Mouse (Mus musculus) midbrain, embryonic 12.5 days (tissue): ENCODE measurements around the gene Qprt. TPM values are rescaled to one million over a fixed set of nuclear protein-coding genes. Genes with fewer than 3 reads are reported as not detected.

ENCODE experiments used
- ATAC-seq: fragments of 200-750 bp; cut with Nextera tagmentation; 2 replicates; pipeline ENCODE4 v1.8.0; 2017; ENCODE audit warnings: low read depth, moderate TSS enrichment, moderate library complexity; ENCODE audit not compliant: low FRiP score
- H3K27ac ChIP-seq: fragments of 300-500 bp; sonication (generic); replicated peaks from 2 replicates; pipeline ENCODE4 v1.5.1; 2016; ENCODE audit warnings: mild to moderate bottlenecking
- H3K27me3 ChIP-seq: fragments of 300-500 bp; sonication (generic); 2 replicates; pipeline ENCODE4 v1.6.1; 2016; ENCODE audit warnings: mild to moderate bottlenecking
- H3K36me3 ChIP-seq: fragments of 300-500 bp; sonication (generic); 2 replicates; pipeline ENCODE4 v1.6.1; 2016
- H3K4me1 ChIP-seq: fragments of 300-500 bp; sonication (generic); 2 replicates; pipeline ENCODE4 v1.6.1; 2016
- H3K4me2 ChIP-seq: fragments of 300-500 bp; sonication (generic); replicated peaks from 2 replicates; pipeline ENCODE4 v1.6.1; 2016; ENCODE audit warnings: mild to moderate bottlenecking, moderate library complexity
- H3K4me3 ChIP-seq: fragments of 300-500 bp; sonication (generic); 2 replicates; pipeline ENCODE4 v1.5.1; 2016; ENCODE audit warnings: mild to moderate bottlenecking
- H3K9ac ChIP-seq: fragments of 300-500 bp; sonication (generic); replicated peaks from 2 replicates; pipeline ENCODE4 v1.6.1; 2016; ENCODE audit warnings: mild to moderate bottlenecking, moderate library complexity
- H3K9me3 ChIP-seq: fragments of 300-500 bp; sonication (generic); 2 replicates; pipeline ENCODE4 v1.6.1; 2016; ENCODE audit warnings: mild to moderate bottlenecking
- WGBS: fragments of 180-500 bp; shearing (Covaris S2); methylation state at CpG from one replicate; pipeline ENCODE4 v1.1.7; 2016; 5-methylcytosine and 5-hydroxymethylcytosine counted together
- polyA plus RNA-seq: library from polyadenylated mRNA; unstranded; fragments of >200 nt; fragmentation: Nextera tagmentation; extraction: Ambion mirVana; gene quantifications from 2 replicates; pipeline ENCODE4 v1.2.1, GENCODE M21; 2016

Gene Qprt
- polyA plus RNA-seq, 1 experiment from 2014 or later, result 2.5 TPM

GRCm38 (mm10) chr7:127142666-127143065 is 20.6 kb upstream of the Qprt start:
- Histone ChIP-seq H3K4me2 (no peak overlapping the region), H3K9me3 (no peaks in the 10 kb centered on the region), H3K27me3 (no peaks in the 10 kb centered on the region), H3K9ac (no peak overlapping the region), H3K4me3 (no peak overlapping the region), H3K27ac (no peak overlapping the region), H3K36me3 (no peaks in the 10 kb centered on the region), H3K4me1 (no peaks in the 10 kb centered on the region)
- 94% methylated on average over 4 of the region's 4 CpGs for WGBS
- ATAC-seq, result no peak

- H3K4me1 ChIP-seq, result no peaks in the 10 kb centered on the region
- ATAC-seq, result no peak
- 59% methylated on average over 2 of the region's 2 CpGs for WGBS
Observed at GRCm38 (mm10) chr7:127142214-127142613, 20.2 kb upstream of the Qprt start.

GRCm38 (mm10) chr7:127140623-127141404 is 18.8 kb upstream of the Qprt start:
- Histone ChIP-seq H3K36me3 (no peaks in the 10 kb centered on the region), H3K4me1 (no peaks in the 10 kb centered on the region), H3K9me3 (no peaks in the 10 kb centered on the region), H3K4me3 (no peak overlapping the region), H3K4me2 (no peak overlapping the region), H3K27me3 (no peaks in the 10 kb centered on the region), H3K27ac (no peak overlapping the region), H3K9ac (no peak overlapping the region)
- ATAC-seq, result no peak
- WGBS, result 69% methylated on average over 7 of the region's 7 CpGs

More at GRCm38 (mm10) chr7:127142214-127142613, 20.2 kb upstream of the Qprt start:
- Histone ChIP-seq H3K27me3 (no peaks in the 10 kb centered on the region), H3K4me2 (no peak overlapping the region), H3K9me3 (no peaks in the 10 kb centered on the region), H3K27ac (no peak overlapping the region), H3K4me3 (no peak overlapping the region), H3K36me3 (no peaks in the 10 kb centered on the region), H3K9ac (no peak overlapping the region)

- WGBS, result 59% methylated on average over 5 of the region's 5 CpGs
- H3K4me3 ChIP-seq, result no peak overlapping the region
- H3K4me1 ChIP-seq, result no peaks in the 10 kb centered on the region
- H3K9ac ChIP-seq, result no peak overlapping the region
- no peaks in the 10 kb centered on the region for H3K9me3 ChIP-seq
- H3K4me2 ChIP-seq, result no peak overlapping the region
- H3K27me3 ChIP-seq, result no peaks in the 10 kb centered on the region
- H3K36me3 ChIP-seq, result no peaks in the 10 kb centered on the region
- no peak overlapping the region for H3K27ac ChIP-seq
- ATAC-seq, result no peak
Observed at GRCm38 (mm10) chr7:127139562-127139961, 17.5 kb upstream of the Qprt start.

GRCm38 (mm10) chr7:127139100-127139499 is 17.1 kb upstream of the Qprt start:
- H3K27me3 ChIP-seq, result no peaks in the 10 kb centered on the region
- no peaks in the 10 kb centered on the region for H3K36me3 ChIP-seq
- H3K4me3 ChIP-seq, result no peak overlapping the region
- H3K4me2 ChIP-seq, result no peak overlapping the region
- H3K27ac ChIP-seq, result no peak overlapping the region
- no peaks in the 10 kb centered on the region for H3K9me3 ChIP-seq
- H3K9ac ChIP-seq, result no peak overlapping the region
- WGBS, result 92% methylated on average over 7 of the region's 7 CpGs
- no peak for ATAC-seq
- no peaks in the 10 kb centered on the region for H3K4me1 ChIP-seq

- Histone ChIP-seq H3K4me1 (no peaks in the 10 kb centered on the region), H3K36me3 (no peaks in the 10 kb centered on the region), H3K4me3 (no peak within 1 kb of the TSS), H3K27me3 (no peaks in the 10 kb centered on the region), H3K9me3 (no peaks in the 10 kb centered on the region), H3K4me2 (no peak within 1 kb of the TSS), H3K9ac (no peak within 1 kb of the TSS), H3K27ac (no peak within 1 kb of the TSS)
- no peak for ATAC-seq
- WGBS, result 76% methylated on average over 9 of the region's 9 CpGs
Observed at GRCm38 (mm10) chr7:127137262-127138017, 15.4 kb upstream of the Qprt start, which contains the start of gene Spn. Gene Spn, minus strand, starts transcription at chr7:127137823.

GRCm38 (mm10) chr7:127136181-127137071 is 14.4 kb upstream of the Qprt start:
- WGBS, result 86% methylated on average over 22 of the region's 22 CpGs
- Histone ChIP-seq H3K4me3 (no peak overlapping the region), H3K27ac (no peak overlapping the region), H3K4me2 (no peak overlapping the region), H3K4me1 (no peaks in the 10 kb centered on the region), H3K36me3 (no peaks in the 10 kb centered on the region), H3K27me3 (no peaks in the 10 kb centered on the region), H3K9ac (no peak overlapping the region), H3K9me3 (no peaks in the 10 kb centered on the region)
- no peak for ATAC-seq

- ATAC-seq, result no peak
- no peak overlapping the region for H3K4me2 ChIP-seq
- no peak overlapping the region for H3K9ac ChIP-seq
- 85% methylated on average over 11 of the region's 11 CpGs for WGBS
- H3K27ac ChIP-seq, result no peak overlapping the region
- H3K36me3 ChIP-seq, result no peaks in the 10 kb centered on the region
- H3K9me3 ChIP-seq, result no peaks in the 10 kb centered on the region
- no peaks in the 10 kb centered on the region for H3K27me3 ChIP-seq
- no peaks in the 10 kb centered on the region for H3K4me1 ChIP-seq
- no peak overlapping the region for H3K4me3 ChIP-seq
Observed at GRCm38 (mm10) chr7:127134821-127135447, 12.9 kb upstream of the Qprt start.

GRCm38 (mm10) chr7:127133125-127133524 is 11.1 kb upstream of the Qprt start:
- H3K27me3 ChIP-seq, result no peaks in the 10 kb centered on the region
- WGBS, result 47% methylated on average over 5 of the region's 5 CpGs
- H3K9ac ChIP-seq, result no peak overlapping the region
- H3K4me1 ChIP-seq, result no peaks in the 10 kb centered on the region
- H3K4me2 ChIP-seq, result no peak overlapping the region
- ATAC-seq, result no peak
- H3K4me3 ChIP-seq, result no peak overlapping the region
- H3K9me3 ChIP-seq, result no peaks in the 10 kb centered on the region
- no peaks in the 10 kb centered on the region for H3K36me3 ChIP-seq
- no peak overlapping the region for H3K27ac ChIP-seq

- H3K9ac ChIP-seq, result no peak overlapping the region
- WGBS, result 24% methylated on average over 4 of the region's 4 CpGs
- ATAC-seq, result no peak
- H3K4me3 ChIP-seq, result no peak overlapping the region
- no peak overlapping the region for H3K4me2 ChIP-seq
- H3K27me3 ChIP-seq, result no peaks in the 10 kb centered on the region
- H3K9me3 ChIP-seq, result no peaks in the 10 kb centered on the region
- H3K36me3 ChIP-seq, result no peaks in the 10 kb centered on the region
- H3K4me1 ChIP-seq, result no peaks in the 10 kb centered on the region
- no peak overlapping the region for H3K27ac ChIP-seq
Observed at GRCm38 (mm10) chr7:127129638-127130037, 7.6 kb upstream of the Qprt start.

GRCm38 (mm10) chr7:127121061-127121910 is 740 bp downstream of the Qprt start:
- Histone ChIP-seq H3K36me3 (no peaks in the 10 kb centered on the region), H3K4me1 (peaks cover 13% of the 10 kb centered on the region), H3K9me3 (no peaks in the 10 kb centered on the region), H3K9ac (peak overlapping the region; percentile 39; the same call in 1 of the 2 replicates), H3K4me3 (peak overlapping the region; percentile 20; the same call in 1 of the 2 replicates), H3K4me2 (peak overlapping the region; percentile 34), H3K27ac (no peak overlapping the region), H3K27me3 (peaks cover 46% of the 10 kb centered on the region)
- no peak for ATAC-seq
- WGBS, result 4% methylated on average over 21 of the region's 21 CpGs
